Mouse (Mus musculus) MEL (cell line): ENCODE measurements around the gene Tmc6. TPM values are rescaled to one million over a fixed set of nuclear protein-coding genes. Genes with fewer than 3 reads are reported as not detected.
A peak's percentile ranks its signal among the peaks of the same experiment; 100 is the strongest.

Experiments used
- DNase-seq: peaks from one replicate; pipeline ENCODE4 v3.0.0; 2011; ENCODE audit warnings: low read depth, low spot score
- H3K27ac ChIP-seq: 2 replicates; pipeline ENCODE4 v1.5.1; 2012; ENCODE audit warnings: low read depth, mild to moderate bottlenecking, control low read depth, low read length, moderate library complexity; ENCODE audit not compliant: control insufficient read depth
- H3K27me3 ChIP-seq, 2 experiments: fragments of 150-350 bp in 1 of 2; sonication (generic) in 1 of 2; 2 replicates each; pipeline ENCODE4 v1.6.1; 2012; ENCODE audit warnings: low read length in 2 of 2, mild to moderate bottlenecking in 2 of 2, improper control_type of control experiment in 1 of 2, moderate library complexity in 1 of 2; ENCODE audit not compliant: insufficient read depth in 2 of 2, control insufficient read depth in 1 of 2
- H3K36me3 ChIP-seq, 2 experiments: 2 replicates each; pipeline ENCODE4 v1.6.1; 2012 to 2014; ENCODE audit warnings: low read length in 2 of 2, improper control_type of control experiment in 1 of 2, inconsistent platforms in 1 of 2, mild to moderate bottlenecking in 1 of 2; ENCODE audit not compliant: insufficient read depth in 2 of 2, control insufficient read depth in 1 of 2
- H3K4me1 ChIP-seq, 2 experiments: fragments of 150-350 bp in 1 of 2; sonication (generic) in 1 of 2; 2 replicates each; pipeline ENCODE4 v1.6.1; 2012; ENCODE audit warnings: low read length in 2 of 2, improper control_type of control experiment in 1 of 2, mild to moderate bottlenecking in 1 of 2; ENCODE audit not compliant: insufficient read depth in 2 of 2, control insufficient read depth in 1 of 2
- H3K4me3 ChIP-seq, 2 experiments: fragments of 150-350 bp in 1 of 2; sonication (generic) in 1 of 2; 2 replicates each; pipeline ENCODE4 v1.5.1; 2012; ENCODE audit warnings: low read depth in 2 of 2, low read length in 2 of 2, mild to moderate bottlenecking in 2 of 2, moderate library complexity in 2 of 2, control low read depth in 1 of 2, improper control_type of control experiment in 1 of 2; ENCODE audit not compliant: control insufficient read depth in 1 of 2, insufficient read depth in 1 of 2
- H3K79me2 ChIP-seq: 2 replicates; pipeline ENCODE4 v1.6.1; 2012; ENCODE audit warnings: mild to moderate bottlenecking, low read length, moderate library complexity; ENCODE audit not compliant: control insufficient read depth, poor library complexity, insufficient read depth
- H3K9ac ChIP-seq: 2 replicates; pipeline ENCODE4 v1.6.1; 2012; ENCODE audit warnings: low read depth, mild to moderate bottlenecking, control low read depth, low read length, moderate library complexity; ENCODE audit not compliant: control insufficient read depth, poor library complexity, severe bottlenecking
- H3K9me3 ChIP-seq: fragments of 150-350 bp; sonication (generic); replicated peaks from 2 replicates; pipeline ENCODE4 v1.6.1; 2012; ENCODE audit warnings: mild to moderate bottlenecking, low read length, improper control_type of control experiment, moderate library complexity; ENCODE audit not compliant: insufficient read depth
- BHLHE40 ChIP-seq: IDR thresholded peaks from 2 replicates; pipeline ENCODE4 v1.6.1; 2012; ENCODE audit warnings: low read depth, mild to moderate bottlenecking, inconsistent platforms, low read length, improper control_type of control experiment, borderline replicate concordance
- CHD2 ChIP-seq: IDR thresholded peaks from 2 replicates; pipeline ENCODE4 v1.6.1; 2011; ENCODE audit warnings: low read length, improper control_type of control experiment
- CTCF ChIP-seq, 3 experiments: IDR thresholded peaks in 2 of 3; conservative IDR thresholded peaks in 1 of 3; 2 replicates each; pipeline ENCODE4 v1.5.1; 2011 to 2012; ENCODE audit warnings: low read length in 3 of 3, low read depth in 2 of 3, mild to moderate bottlenecking in 2 of 3, improper control_type of control experiment in 1 of 3, inconsistent platforms in 1 of 3, mixed read lengths in 1 of 3, moderate library complexity in 1 of 3; ENCODE audit not compliant: control insufficient read depth in 1 of 3, insufficient read depth in 1 of 3, poor library complexity in 1 of 3, severe bottlenecking in 1 of 3
- E2F4 ChIP-seq: IDR thresholded peaks from 2 replicates; pipeline ENCODE4 v1.6.1; 2011; ENCODE audit warnings: low read depth, low read length, improper control_type of control experiment, borderline replicate concordance
- ELF1 ChIP-seq: IDR thresholded peaks from 2 replicates; pipeline ENCODE4 v1.6.1; 2014; ENCODE audit warnings: low read depth, mild to moderate bottlenecking, inconsistent platforms, low read length, improper control_type of control experiment, moderate library complexity
- EP300 ChIP-seq, 2 experiments: IDR thresholded peaks; 2 replicates each; pipeline ENCODE4 v1.6.1; 2011; ENCODE audit warnings: improper control_type of control experiment in 2 of 2, low read length in 2 of 2, low read depth in 1 of 2, mild to moderate bottlenecking in 1 of 2
- ETS1 ChIP-seq: IDR thresholded peaks from 2 replicates; pipeline ENCODE4 v1.6.1; 2012; ENCODE audit warnings: low read depth, mild to moderate bottlenecking, inconsistent platforms, low read length, improper control_type of control experiment, moderate library complexity
- GATA1 ChIP-seq: IDR thresholded peaks from 2 replicates; pipeline ENCODE4 v1.6.1; 2011; ENCODE audit warnings: low read depth, low read length, improper control_type of control experiment
- HCFC1 ChIP-seq: IDR thresholded peaks from 2 replicates; pipeline ENCODE4 v1.6.1; 2012; ENCODE audit warnings: low read depth, mild to moderate bottlenecking, inconsistent platforms, low read length, improper control_type of control experiment, moderate library complexity
- KAT2A ChIP-seq: conservative IDR thresholded peaks from 2 replicates; pipeline ENCODE4 v1.6.1; 2012; ENCODE audit warnings: low read depth, low read length, improper control_type of control experiment, inconsistent platforms
- MAFK ChIP-seq: IDR thresholded peaks from 2 replicates; pipeline ENCODE4 v1.6.1; 2011; ENCODE audit warnings: low read depth, mild to moderate bottlenecking, low read length, improper control_type of control experiment, borderline replicate concordance
- MAZ ChIP-seq: IDR thresholded peaks from 2 replicates; pipeline ENCODE4 v1.6.1; 2012; ENCODE audit warnings: low read depth, mild to moderate bottlenecking, inconsistent platforms, low read length, improper control_type of control experiment
- MXI1 ChIP-seq: IDR thresholded peaks from 2 replicates; pipeline ENCODE4 v1.6.1; 2011; ENCODE audit warnings: mild to moderate bottlenecking, low read depth, low read length, improper control_type of control experiment
- MYB ChIP-seq: IDR thresholded peaks from 2 replicates; pipeline ENCODE4 v1.6.1; 2011; ENCODE audit warnings: mild to moderate bottlenecking, low read depth, low read length, improper control_type of control experiment
- MYC ChIP-seq: IDR thresholded peaks from 2 replicates; pipeline ENCODE4 v1.6.1; 2011; ENCODE audit warnings: low read depth, mild to moderate bottlenecking, low read length, improper control_type of control experiment, moderate library complexity
- NELFE ChIP-seq: IDR thresholded peaks from 2 replicates; pipeline ENCODE4 v1.6.1; 2011; ENCODE audit warnings: low read depth, low read length, improper control_type of control experiment
- NRF1 ChIP-seq: IDR thresholded peaks from 2 replicates; pipeline ENCODE4 v1.6.1; 2014; ENCODE audit warnings: low read depth, mild to moderate bottlenecking, inconsistent platforms, low read length, improper control_type of control experiment, moderate library complexity; ENCODE audit not compliant: poor library complexity, insufficient read depth, severe bottlenecking
- POLR2A ChIP-seq, 2 experiments: IDR thresholded peaks; 2 replicates each; pipeline ENCODE4 v1.6.1; 2011 to 2012; ENCODE audit warnings: low read length in 2 of 2, mild to moderate bottlenecking in 2 of 2, control low read depth in 1 of 2, improper control_type of control experiment in 1 of 2, low read depth in 1 of 2, moderate library complexity in 1 of 2; ENCODE audit not compliant: control insufficient read depth in 1 of 2, insufficient read depth in 1 of 2, poor library complexity in 1 of 2
- POLR2AphosphoS2 ChIP-seq: IDR thresholded peaks from 2 replicates; pipeline ENCODE4 v1.6.1; 2011; ENCODE audit warnings: low read length, improper control_type of control experiment
- POLR2AphosphoS5 ChIP-seq: IDR thresholded peaks from 2 replicates; pipeline ENCODE4 v1.6.1; 2012; ENCODE audit warnings: low read depth, borderline replicate concordance, mild to moderate bottlenecking, inconsistent platforms, low read length, moderate library complexity, mixed read lengths
- RCOR1 ChIP-seq: IDR thresholded peaks from 2 replicates; pipeline ENCODE4 v1.6.1; 2012; ENCODE audit warnings: low read depth, mild to moderate bottlenecking, inconsistent platforms, low read length, improper control_type of control experiment
- SIN3A ChIP-seq: IDR thresholded peaks from 2 replicates; pipeline ENCODE4 v1.6.1; 2012; ENCODE audit warnings: low read length, improper control_type of control experiment, inconsistent platforms
- TAL1 ChIP-seq: IDR thresholded peaks from 2 replicates; pipeline ENCODE4 v1.6.1; 2012; ENCODE audit warnings: mild to moderate bottlenecking, inconsistent platforms, low read length, moderate library complexity, mixed read lengths
- TBP ChIP-seq: IDR thresholded peaks from 2 replicates; pipeline ENCODE4 v1.8.0; 2011; ENCODE audit warnings: low read depth, low read length, improper control_type of control experiment
- TCF12 ChIP-seq: IDR thresholded peaks from 2 replicates; pipeline ENCODE4 v1.6.1; 2014; ENCODE audit warnings: low read depth, mild to moderate bottlenecking, inconsistent platforms, low read length, improper control_type of control experiment, moderate library complexity
- USF1 ChIP-seq: IDR thresholded peaks from 2 replicates; pipeline ENCODE4 v1.6.1; 2014; ENCODE audit warnings: low read depth, mild to moderate bottlenecking, inconsistent platforms, low read length, improper control_type of control experiment, moderate library complexity
- ZC3H11A ChIP-seq: IDR thresholded peaks from 2 replicates; pipeline ENCODE4 v1.6.1; 2012; ENCODE audit warnings: low read depth, mild to moderate bottlenecking, inconsistent platforms, low read length, improper control_type of control experiment
- ZNF384 ChIP-seq: IDR thresholded peaks from 2 replicates; pipeline ENCODE4 v1.6.1; 2012; ENCODE audit warnings: low read depth, mild to moderate bottlenecking, inconsistent platforms, low read length, improper control_type of control experiment
- polyA plus RNA-seq, 2 experiments: library from polyadenylated mRNA; stranded (reverse) in 1 of 2; unstranded in 1 of 2; fragments of >175 nt in 1 of 2; fragments of >200 nt in 1 of 2; gene quantifications; 2 replicates each; pipeline versions ENCODE4 v1.2.1 to v1.2.4; 2012; ENCODE audit warnings: low replicate concordance in 2 of 2, low read depth in 1 of 2; ENCODE audit not compliant: insufficient read length in 2 of 2, insufficient read depth in 1 of 2, missing spikeins in 1 of 2
- total RNA-seq: library from RNA; depleted of rRNA; stranded (reverse); fragments of 300-350 nt; gene quantifications from 2 replicates; pipeline ENCODE4 v1.2.3, GENCODE M21; 2012

Gene Tmc6
- total and polyA plus RNA-seq, 3 experiments: 48.8 to 61.2 TPM; not detected in 1

- H3K27ac ChIP-seq: peak overlapping the region; percentile 52
- TF ChIP-seq POLR2A (IDR thresholded peaks at IDR 0.05; ENCODE audit: control insufficient read depth in 1 of 2, insufficient read depth in 1 of 2, low read depth in 1 of 2, low read length in 2 of 2, poor library complexity in 1 of 2): no peak
- TF ChIP-seq POLR2AphosphoS2: 0 out of 2 replicates have a peak, but pooled peaks have one; percentile 32
- no peak for TF ChIP-seq USF1
- TF ChIP-seq TBP: no peak
- TF ChIP-seq POLR2AphosphoS5: no peak
- TF ChIP-seq ZC3H11A: no peak
- peak; percentile 79 for TF ChIP-seq SIN3A
- TF ChIP-seq EP300 (IDR thresholded peaks at IDR 0.05; ENCODE audit: low read depth in 1 of 2, low read length in 2 of 2): peak; percentile 78 to 82
- peak; percentile 42; the same call in 1 of the 2 replicates for TF ChIP-seq GATA1
- peak; percentile 33; the same call in 1 of the 2 replicates for TF ChIP-seq ELF1
- 0 out of 2 replicates have a peak, but pooled peaks have one; percentile 44 for TF ChIP-seq MYC
- peak; percentile 41; the same call in 1 of the 2 replicates for TF ChIP-seq MXI1
- TF ChIP-seq MAZ: 0 out of 2 replicates have a peak, but pooled peaks have one; percentile 47
- no peak for TF ChIP-seq CTCF (IDR thresholded peaks at IDR 0.05 in 2 of 3, conservative IDR thresholded peaks at IDR 0.05 in 1 of 3; ENCODE audit: control insufficient read depth in 1 of 3, insufficient read depth in 1 of 3, low read depth in 2 of 3, low read length in 3 of 3, poor library complexity in 1 of 3, severe bottlenecking in 1 of 3)
- TF ChIP-seq NRF1: no peak
- TF ChIP-seq MAFK: peak; percentile 48; the same call in 1 of the 2 replicates
- TF ChIP-seq ZNF384: no peak
- TF ChIP-seq RCOR1: peak; percentile 67
- TF ChIP-seq ETS1: peak; percentile 95
- TF ChIP-seq TAL1: peak; percentile 90
- TF ChIP-seq BHLHE40: peak; percentile 39; the same call in 1 of the 2 replicates
- 0 out of 2 replicates have a peak, but pooled peaks have one; percentile 17 for TF ChIP-seq MYB
- no peak for TF ChIP-seq CHD2
- TF ChIP-seq HCFC1: peak; percentile 56; the same call in 1 of the 2 replicates
- peak; percentile 32; the same call in 1 of the 2 replicates for TF ChIP-seq KAT2A
- 0 out of 2 replicates have a peak, but pooled peaks have one; percentile 22 for TF ChIP-seq NELFE
- no peak for TF ChIP-seq E2F4
- TF ChIP-seq TCF12: peak; percentile 85
- no peak overlapping the region for H3K9ac ChIP-seq
- H3K4me1 ChIP-seq: peaks cover 19 to 59% of the 10 kb centered on the region in 2 experiments
- H3K79me2 ChIP-seq: peaks cover 2% of the 10 kb centered on the region; the same call in 1 of the 2 replicates
- H3K9me3 ChIP-seq: no peaks in the 10 kb centered on the region
- H3K27me3 ChIP-seq: no peaks in the 10 kb centered on the region
- peaks cover 0 to 34% of the 10 kb centered on the region in 2 experiments; a peak in 2 of 4 replicates for H3K36me3 ChIP-seq
- peak; percentile 85 for DNase-seq
- no peak overlapping the region for H3K4me3 ChIP-seq
Observed at GRCm38 (mm10) chr11:117830401-117830800, 48.4 kb upstream of the Tmc6 start.
